Mouse (Mus musculus) small intestine, adult 2 months (tissue): ENCODE data around the gene Scn1b.

Source experiments
- CTCF ChIP-seq: fragments of 200-500 bp; IDR thresholded peaks from 2 replicates; pipeline ENCODE4 v1.5.1; 2012; ENCODE audit warnings: low read depth, mild to moderate bottlenecking, control low read depth, inconsistent platforms, low read length, moderate library complexity, mixed read lengths; ENCODE audit not compliant: insufficient replicate concordance, insufficient read length; ENCODE audit errors: extremely low read depth
- POLR2A ChIP-seq: fragments of 200-500 bp; IDR thresholded peaks from 2 replicates; pipeline ENCODE4 v1.6.1; 2012; ENCODE audit warnings: low read depth, mild to moderate bottlenecking, control low read depth, inconsistent platforms, low read length, moderate library complexity

DNA sequence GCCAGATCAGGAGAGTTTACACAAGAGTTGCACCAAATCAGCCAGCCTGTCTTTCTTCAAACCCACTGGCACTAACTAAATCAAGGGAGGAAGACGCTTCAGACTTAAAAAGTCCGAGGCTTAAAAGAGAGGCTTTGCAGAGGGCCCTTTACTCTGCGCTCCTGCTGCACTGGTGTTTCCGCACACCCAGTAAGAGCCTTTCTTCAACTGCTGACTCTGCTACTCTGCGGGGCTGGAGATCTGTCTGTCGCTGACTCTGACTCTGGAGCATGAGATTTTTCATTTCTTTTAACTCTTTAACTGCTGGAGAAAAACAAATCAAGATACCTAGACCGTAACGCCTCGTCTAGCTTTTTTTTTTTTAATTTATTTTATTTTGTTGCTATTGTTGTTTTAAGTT, 42.7 kb downstream of the Scn1b start:
- TF ChIP-seq POLR2A (no peak), CTCF (no peak)
